Mouse (Mus musculus) cerebellum, postnatal 4 days (tissue): Measurements from ENCODE around the gene Adam12.

Source experiments
- DNase-seq, 2 experiments: peaks; one replicate each; pipeline ENCODE4 v3.0.0; 2022; ENCODE audit warnings: low spot score in 2 of 2, mixed read lengths in 1 of 2

The Adam12 gene

DNA sequence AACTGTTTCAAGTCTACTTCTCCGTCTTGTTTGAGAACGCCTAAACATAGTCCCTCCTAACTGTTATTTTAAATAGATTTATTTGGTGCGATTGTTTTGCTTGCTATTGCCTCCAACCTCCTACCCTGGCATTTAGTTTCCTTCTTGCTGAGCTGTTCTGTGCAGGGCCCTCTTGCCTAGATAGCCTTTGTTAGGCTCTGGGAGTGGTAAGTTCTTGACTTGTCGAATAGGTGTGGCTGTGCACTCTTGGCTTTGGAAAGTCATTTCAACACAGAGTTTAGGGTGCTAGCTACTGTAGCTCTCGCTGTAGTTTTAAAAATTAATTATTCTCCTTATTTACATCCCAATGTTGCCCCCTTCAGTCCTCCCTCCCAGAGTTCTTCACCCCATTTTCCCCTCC is 222.8 kb downstream of the Adam12 start:
- DNase-seq = no peak

DNA sequence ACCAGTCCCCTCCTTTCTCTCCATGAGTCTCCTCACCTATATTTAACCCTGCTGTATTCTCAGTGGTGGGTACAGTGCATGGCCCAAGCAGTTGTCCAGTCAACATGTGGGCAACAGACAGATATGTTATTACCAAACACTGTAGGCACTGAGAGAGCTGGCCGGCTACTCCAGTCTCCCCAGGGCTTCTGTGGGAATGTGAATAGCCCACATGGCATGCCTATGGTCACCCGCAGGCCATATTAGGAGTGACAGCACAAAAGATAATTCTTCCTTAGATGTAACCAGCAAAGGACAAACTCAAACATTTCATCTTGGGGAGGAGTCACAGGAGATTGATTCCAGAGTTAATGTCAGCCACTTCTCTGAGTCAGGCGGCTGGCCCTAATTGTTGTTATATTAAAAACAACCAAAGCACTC is 224.0 kb downstream of the Adam12 start:
- no peak for DNase-seq

DNA sequence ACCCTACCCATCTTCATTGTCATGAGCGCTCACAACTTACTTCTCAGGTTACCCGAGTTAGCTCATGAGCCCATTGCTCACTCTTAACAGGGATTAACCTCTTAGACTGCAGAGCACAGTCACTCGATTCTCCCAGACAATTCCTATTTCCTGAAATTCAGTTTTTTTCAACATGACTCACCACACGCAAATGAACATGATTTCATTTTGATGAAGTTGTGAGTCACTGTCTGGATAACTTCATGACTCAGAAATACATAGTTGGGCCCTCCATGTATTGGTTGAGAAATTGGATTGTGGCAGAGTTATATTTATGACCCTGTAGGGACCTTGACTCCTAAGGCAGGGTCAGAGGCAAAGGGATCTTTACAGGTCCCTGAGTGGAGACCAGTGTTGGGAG is 230.4 kb downstream of the Adam12 start:
- DNase-seq = no peak

DNA sequence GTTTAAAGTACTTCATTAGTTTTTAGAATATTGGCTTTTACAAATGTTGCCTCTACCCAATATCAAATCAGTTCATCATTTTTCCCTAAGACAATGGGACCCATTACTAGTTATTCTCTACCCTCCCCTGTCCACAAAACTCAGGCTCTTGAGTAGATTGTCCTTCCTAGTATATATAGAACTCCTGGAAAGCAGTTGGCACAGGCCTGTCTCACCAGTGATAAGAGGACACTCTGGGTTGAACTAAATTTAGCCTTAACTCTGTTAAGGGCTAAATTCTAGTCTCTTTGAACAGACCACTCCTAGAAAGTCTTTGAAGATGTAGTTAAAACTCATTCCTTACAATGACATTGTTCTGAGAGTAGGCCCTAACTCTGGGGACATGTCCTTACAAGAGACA is 241.0 kb downstream of the Adam12 start:
- no peak for DNase-seq

DNA sequence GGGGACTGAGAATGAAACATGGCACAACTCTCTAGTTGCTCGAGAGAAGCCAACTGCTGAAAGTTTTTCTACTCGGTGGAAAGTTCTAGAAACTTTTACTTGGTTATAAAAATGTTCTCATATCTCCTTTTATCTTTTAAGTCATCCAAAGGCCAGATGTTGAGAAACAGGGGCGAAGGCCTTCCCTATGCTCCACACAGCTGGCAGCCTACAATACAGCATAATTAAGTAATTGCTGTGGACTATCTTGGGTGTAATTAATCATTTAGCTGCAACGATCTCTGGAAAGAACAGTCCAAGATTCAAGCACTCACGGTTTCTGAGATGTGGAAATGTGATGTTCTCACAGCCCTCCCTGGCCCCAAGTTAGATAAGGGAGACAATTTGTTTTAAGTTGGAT is 243.6 kb downstream of the Adam12 start:
- no peak for DNase-seq

DNA sequence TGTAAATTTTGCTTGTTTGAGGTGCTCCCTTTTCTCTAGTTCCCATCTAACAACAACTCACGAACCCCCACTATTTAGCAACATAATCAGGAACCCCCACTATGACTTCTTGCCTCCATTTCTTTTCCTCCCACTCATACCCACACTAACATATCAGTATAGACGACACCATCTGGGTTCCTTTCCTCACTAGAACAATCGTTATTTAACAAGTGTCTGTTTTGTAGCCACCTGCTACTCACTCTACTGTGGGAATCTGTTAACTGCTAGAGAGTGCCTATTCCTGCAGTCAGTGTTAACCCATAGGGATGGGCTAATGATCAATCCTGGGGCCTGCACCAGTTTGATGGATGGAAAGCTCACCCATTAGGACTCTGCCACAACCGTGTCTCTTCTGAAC is 245.7 kb downstream of the Adam12 start:
- DNase-seq = no peak

DNA sequence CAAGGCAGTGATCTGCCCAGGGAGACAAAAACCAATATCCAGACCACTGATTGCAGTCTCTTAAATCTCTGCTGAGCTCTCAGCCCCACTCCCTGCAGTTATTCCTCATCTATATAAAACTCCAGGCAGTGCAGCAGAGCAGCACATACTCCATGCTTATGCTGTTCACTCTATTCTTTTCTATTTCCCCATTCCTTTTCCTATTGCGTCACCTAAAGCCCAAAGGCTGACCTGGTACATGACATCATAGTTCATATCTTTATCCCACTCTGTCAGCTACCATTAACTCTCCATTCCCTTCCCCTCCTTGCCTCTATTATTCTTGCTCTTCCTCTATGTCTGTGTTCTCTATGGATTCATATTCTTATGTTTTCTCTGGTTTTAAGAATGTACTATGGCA is 246.3 kb downstream of the Adam12 start:
- no peak for DNase-seq

DNA sequence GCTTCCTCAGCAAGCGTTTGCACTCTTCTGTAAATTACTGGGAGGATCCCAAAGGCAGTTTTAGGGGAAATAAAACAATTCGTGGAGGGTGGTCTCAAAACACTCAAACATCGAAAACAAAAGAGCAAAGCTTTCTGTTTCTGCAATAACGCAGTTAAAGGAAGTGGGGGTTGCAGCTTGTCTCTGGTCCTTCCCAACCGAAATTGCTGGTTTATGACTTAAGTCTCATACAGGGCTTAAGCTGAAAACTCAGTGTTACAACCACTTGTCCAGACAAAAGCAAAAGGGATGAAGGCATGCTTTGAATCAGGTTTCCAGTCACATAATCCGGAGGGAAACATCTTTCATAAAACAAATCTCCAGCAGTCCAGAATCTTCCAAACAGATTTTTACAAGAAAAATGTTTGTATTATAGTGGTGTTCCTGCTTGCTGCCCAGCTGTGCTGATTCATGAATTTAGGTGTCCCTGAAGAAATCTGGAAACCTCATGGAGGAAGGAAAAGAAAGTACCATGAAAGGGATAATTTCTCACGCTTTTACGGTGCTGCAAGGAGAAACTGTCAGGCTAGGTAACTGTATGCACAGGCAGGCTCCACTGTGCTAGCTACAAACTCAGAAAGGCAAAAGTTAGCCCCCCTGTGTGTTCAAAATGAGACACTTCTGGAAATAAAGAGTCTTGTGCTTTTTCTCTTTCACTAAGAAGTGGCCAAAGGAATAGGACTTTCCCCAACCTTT is 255.4 kb downstream of the Adam12 start:
- no peak for DNase-seq

DNA sequence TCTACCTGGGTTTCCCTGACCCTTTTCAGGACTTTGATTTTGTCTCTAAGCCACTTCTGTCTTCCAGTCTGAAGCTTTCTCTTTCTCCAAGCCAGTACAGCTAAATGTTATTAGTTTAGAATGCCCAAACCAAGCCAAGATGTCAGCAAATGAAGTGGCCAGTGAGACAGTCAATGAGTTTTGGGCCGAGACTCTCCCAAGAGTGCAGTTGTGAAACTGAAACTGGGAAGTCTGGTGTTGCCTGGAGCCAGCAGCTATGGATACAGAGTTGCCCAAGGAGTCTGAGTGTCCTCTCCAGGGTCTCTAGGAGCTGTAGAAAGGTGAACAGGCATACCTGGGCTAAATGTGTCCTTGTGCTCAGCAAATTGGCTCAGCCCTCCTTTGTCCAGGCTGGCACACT is 260.9 kb downstream of the Adam12 start:
- no peak for DNase-seq

DNA sequence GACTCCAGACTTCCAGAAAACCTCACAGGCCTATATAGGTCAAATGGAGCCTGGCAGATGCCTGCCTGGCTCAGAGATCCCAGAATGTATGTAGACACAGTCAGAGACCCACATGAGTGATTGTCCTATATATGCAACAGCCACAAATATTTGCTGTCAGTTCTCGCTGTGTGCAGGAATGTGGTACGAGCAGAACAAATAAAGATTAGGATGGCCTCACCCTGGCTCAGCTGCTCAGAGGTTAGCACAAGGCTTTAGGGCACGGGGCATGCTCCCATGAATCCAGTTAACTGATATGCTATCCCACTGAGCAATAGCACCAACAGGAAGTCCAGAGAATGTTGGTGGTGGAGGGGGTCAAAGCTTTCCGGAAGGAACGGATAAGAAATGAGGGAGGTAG is 261.5 kb downstream of the Adam12 start:
- DNase-seq = no peak

DNA sequence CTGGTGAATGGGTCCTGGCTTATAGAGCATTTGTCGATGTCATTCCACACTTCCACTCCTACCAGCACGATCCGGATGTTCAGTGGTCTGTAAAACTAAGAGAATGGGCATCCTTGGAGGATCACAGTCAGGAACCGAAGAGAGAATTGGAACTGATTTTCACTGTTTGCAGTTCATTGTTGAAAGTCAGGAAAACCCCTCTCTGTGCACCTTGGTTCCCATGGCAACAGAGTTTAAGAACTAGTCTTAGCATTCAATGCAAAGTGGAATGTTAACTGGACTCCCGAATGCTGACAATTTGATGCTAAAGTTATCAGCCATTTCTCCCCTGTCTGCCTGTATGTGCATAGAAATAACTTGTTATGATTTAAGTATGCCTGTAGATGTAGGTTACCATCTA is 264.0 kb downstream of the Adam12 start:
- DNase-seq = no peak

DNA sequence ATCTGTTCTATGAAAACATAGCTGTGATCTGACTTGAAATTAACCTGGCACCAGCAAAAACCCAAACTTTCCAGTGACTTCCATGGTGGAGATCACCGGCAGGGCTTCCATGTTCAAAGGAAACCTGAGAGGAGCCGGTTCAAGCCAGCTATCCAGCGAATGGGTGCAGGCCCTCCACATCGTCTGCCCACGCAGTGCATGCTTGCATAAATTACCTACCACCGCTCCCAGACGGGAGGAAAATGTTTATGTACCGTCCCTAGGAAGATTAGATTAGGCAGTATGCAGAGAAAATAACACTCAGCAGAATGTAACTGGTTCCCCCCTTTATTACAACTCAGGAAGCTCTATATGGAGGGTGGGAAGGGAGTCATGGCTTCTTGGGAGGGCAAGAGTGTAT is 268.4 kb downstream of the Adam12 start:
- no peak for DNase-seq

DNA sequence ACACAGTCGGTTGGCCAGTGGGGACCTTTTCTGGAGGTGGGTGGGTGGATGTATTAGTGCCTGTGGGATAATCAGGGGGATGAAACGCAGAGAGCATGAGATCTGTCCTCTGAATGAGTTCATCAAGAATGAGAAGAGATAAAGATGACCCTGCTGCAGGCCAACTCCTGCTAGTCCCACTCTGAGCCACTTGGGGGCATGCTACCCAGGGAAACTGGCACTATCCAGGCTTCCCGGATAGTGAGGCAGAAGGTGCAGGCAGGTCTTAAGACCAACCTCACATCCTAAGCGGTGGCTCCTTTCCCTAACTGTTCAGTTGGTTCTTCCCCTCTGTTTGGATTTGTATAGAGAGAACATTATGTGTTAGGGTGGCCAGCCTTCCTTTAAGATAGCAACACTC is 272.7 kb downstream of the Adam12 start:
- peak in 1 of 2 experiments; percentile 34 for DNase-seq

DNA sequence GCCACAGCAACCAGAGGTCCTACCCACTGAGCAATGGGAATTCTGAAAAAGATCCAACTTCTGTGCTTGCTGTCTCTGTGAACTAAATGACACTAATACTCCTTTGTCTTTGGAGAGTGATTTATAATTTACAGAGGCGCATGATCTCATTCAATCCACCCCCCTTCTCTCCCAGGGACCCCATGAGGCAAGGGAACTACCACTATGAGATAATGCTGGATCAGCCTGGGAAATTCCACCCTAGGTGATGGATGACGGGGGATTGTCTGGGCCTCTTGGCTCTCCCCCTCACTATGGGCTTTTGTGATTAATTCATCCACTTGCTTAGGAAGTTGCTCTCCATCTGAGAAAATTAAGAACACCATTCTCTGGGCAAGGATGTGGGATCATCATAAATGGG is 274.1 kb downstream of the Adam12 start:
- DNase-seq = no peak

DNA sequence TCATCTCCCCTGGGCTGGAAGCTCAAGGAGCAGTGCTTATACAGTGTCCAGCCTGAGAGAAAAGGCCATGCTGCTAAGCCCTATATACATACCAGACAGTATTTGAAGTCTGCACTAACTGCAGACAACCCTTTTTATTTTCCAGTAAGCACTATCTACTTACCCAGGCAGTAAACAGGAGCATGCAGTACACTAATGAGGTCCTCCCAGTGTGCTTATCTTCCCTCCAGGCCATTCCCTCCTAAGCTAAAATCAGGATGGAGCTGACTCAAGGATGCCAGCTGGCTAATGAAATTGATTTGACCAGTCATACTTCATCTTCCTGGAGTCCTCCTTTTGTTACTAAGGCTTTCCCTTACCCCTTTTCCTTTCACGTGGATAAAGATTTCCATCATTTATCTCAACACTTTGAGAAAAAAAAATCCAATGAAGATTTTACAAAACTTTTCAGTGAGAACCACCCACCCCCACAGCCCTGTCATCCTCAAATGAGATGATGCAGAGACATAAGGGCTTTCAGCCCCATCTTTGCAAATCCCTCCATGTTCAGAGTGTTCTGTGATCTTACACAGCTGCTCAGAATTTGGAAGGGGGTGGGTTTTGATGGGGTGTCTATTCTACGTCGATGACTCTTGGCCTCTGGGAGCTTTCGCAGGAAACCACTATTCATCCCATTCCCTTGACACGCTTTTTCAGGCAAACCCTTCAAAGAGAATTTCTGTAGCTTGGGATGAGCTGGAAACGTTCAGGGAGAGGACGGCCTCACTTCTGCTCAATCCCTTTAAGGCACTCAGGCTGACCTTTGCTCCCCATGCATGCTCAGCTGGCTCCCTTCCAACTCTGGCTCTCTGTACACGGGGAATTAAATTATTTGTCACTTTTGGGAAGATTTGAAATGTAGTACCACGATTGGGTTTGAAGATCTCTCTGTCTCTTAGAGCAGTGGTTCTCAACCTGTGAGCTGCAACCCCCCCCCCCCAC is 277.5 kb downstream of the Adam12 start:
- DNase-seq = no peak

DNA sequence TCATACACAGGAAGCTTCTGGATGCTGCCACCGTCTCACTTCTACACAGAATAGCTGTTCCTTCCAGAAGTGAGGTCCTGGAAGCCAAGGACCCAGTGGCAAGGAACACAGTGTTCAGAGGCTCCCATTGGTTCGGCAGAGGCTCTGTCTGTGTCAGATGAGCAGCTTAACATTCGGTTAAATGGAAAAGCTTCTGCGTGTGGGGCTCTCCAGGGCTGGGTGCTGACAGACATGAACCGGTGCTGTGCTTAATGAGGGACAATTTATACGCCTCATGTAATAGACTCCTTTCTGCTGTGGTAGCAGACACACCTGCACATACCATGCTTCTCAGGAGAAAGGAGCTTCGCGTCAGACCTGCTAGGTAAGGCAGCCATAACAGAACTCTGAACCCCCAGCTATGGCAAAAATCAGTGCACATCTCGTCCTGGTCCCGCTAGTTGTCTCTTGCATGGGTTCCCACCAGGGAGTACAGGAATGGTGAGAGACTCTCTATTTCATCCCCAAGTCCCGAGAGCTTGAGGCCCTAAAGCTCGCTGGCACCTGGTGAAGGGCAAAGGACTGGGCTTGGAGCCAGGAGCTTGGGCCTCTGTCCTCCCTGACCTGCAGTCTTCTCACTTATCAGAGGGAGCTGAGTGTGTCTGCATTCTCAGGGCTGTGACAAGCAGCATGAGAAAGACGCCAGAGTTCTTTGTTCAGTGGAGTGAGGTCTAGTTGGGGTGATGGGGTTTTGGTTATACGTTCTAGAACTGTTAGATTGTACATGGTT is 280.0 kb downstream of the Adam12 start:
- no peak for DNase-seq

DNA sequence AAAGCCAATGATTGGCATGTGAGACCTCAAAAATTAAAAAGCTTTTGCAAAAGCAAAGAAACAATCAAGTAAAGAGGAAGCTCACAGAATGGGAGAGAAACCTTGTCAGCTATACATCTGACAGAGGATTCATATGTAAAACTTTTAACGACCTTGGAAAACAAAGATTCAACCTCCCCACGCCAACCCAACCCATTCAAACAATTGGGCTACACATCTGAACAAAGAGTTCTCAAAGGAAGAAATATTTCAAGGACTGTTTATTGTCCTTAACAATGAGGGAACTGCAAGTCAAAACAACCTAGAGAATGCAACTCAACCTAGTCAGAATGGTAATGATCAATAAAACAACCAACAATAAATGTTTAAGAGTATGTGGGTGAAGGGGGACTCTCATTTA is 284.6 kb downstream of the Adam12 start:
- no peak for DNase-seq

DNA sequence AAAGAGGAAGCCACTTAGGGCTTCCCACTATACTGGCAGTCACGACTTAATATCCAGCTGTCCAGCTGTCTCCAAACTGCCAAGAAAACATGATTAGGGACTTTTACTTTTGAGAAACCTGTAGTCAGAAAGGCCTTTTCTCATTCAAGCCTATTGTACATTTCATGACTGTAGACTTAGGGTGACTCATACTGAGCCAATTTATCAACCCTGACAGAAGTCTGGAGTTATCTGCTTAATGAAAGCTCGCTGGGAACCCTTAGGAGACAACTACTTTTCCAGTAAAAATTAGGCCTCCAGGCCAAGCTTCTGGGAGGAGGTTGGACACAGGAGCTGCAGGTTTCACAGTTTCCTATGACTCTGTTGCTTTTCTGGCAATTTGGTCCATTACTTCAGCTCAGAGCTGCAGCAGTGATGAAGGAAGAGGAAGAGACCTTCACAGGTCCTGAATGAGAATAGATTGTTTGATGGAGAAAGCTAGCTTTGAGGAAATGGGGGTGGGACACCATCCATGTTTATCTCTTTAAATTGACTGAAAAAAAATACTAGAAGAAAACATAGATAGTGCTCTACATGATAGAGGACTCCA is 285.1 kb downstream of the Adam12 start:
- DNase-seq = no peak

DNA sequence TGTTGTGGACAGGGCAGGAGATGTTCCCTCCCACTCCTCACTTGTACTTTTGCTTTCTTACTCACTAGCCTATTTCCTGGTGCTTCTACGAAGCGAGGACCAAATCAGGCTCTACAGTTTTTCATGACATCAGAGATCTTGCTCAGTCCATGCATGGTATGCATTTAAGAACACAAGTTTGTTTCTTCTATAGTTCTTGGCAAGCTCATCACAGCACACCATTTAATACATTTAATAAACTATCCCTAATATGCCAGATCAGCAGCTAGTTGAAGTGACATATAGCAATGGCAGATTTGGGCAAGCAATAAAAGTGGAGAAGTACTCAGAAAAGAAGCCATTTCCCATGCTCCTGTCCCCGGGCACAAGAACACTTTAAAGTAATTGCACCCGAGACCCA is 285.8 kb downstream of the Adam12 start:
- no peak for DNase-seq

DNA sequence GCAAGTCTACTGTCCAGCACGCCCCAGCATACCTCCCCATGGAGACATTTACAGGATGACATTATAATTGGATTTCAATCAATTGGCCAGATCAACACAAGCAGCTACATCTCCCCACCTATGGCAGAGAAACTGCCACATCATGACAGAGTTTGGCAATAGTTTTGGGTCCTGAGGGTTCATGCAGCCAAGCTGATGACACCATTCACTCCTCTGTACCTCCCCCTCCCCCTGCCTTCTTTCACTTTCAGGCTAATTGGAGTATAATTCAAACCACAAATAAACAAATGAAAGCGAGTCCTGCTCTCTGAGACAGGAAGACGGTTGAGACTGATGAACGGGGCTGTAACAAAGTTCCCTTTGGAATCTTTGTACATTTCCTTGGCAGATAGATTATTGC is 291.5 kb downstream of the Adam12 start:
- no peak for DNase-seq

DNA sequence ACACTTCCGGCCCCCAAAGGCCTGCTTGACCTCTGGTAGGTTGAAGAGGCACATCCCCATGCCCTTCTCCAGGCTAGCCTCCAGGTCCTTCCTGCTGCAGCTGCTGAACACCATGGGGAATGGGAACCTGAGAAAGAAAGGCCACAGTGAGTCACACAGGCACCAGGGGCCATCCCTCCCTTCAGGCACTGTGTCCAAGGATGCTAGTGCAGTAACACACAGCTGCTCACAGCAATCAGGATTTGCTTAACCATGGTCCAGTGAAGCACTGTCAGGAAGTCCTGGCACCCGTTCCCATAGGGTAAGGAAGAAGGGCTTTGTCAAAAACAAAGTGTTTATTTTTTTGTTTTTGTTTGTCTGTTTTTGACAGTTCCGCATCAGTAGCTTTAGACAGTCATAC is 294.5 kb downstream of the Adam12 start:
- DNase-seq = no peak

DNA sequence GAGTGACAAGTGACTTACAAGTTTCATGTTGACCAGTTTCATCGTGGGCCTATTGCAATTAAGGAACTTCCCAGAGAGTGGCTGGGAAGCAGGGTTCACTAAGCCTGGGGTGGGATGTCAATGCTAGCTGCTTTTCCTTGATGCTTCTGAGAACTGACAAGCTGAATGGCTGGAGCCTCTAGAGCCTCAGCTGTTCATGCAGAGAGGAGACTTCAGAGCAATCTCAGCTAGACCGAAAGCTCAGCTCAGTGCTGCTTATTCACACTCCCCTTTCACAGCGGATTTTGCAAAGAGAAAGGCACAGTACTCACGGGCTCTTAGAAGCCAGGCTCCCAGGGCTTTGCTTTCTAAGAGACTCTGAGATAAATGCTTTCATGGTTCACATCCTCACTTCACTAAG is 295.6 kb downstream of the Adam12 start:
- DNase-seq = no peak
